24 mouse cellular contexts compared by ENCODE assay signal in the genomic region with DNA sequence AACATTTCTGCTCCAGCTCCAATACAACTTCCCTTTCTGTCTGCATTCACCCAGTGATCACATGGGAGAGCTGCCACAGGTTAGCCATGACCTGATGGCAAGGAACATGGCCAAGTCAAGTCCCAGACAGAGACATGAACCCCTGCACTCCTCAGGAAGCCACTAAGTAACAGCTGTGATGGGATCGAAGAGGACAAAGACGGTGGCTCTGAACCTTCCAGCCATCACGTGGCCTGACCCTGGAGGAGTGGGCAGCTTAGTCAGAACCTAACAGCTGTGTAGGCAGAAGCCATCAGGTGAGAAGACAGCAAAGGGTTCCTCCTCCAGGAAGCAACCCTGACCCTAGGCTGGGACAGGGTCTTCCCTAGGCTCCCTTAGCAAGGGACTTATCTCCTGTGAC.
"Had no signal": no experiment of that assay in that cellular context is flagged by ENCODE, and none has a peak within 500 bp of the region (broad histone marks: within the 10 kb centered on the region; RNA-seq: fewer than 3 reads in every experiment).

No protein-coding gene starts in this region.

- DNase-seq: kidney, adult 11 months; kidney, adult 8-10 months; kidney, postnatal 14 days; kidney, postnatal 4 days; layer of hippocampus, adult 9-11 months; liver; lung, adult 18-20 months; lung, postnatal 10 days; lung, postnatal 36 days; retina, postnatal 1 day; right cerebral cortex, postnatal 25 days; thymus, adult 18-20 months; thymus, postnatal 36 days had no signal

- H3K36me3 ChIP-seq: midbrain, embryonic 12.5 days; neural tube, embryonic 13.5 days had no signal

- H3K4me1 ChIP-seq: midbrain, embryonic 12.5 days had no signal

- H3K4me3 ChIP-seq: layer of hippocampus, adult 2 months; limb, embryonic 10.5 days; limb, embryonic 13.5 days; liver, embryonic 12.5 days; liver, embryonic 15.5 days; lung, embryonic 15.5 days; midbrain, embryonic 12.5 days; myocyte; neural tube, embryonic 13.5 days had no signal

- H3K9ac ChIP-seq: limb, embryonic 13.5 days; liver, embryonic 12.5 days; liver, embryonic 15.5 days; lung, embryonic 15.5 days; midbrain, embryonic 12.5 days; neural tube, embryonic 13.5 days had no signal

- H3K4me2 ChIP-seq: limb, embryonic 13.5 days; liver, embryonic 12.5 days; liver, embryonic 15.5 days; lung, embryonic 15.5 days; midbrain, embryonic 12.5 days; neural tube, embryonic 13.5 days had no signal

- H3K27me3 ChIP-seq: limb, embryonic 13.5 days; liver, embryonic 12.5 days; liver, embryonic 15.5 days; lung, embryonic 15.5 days; midbrain, embryonic 12.5 days; neural tube, embryonic 13.5 days had no signal

- H3K9me3 ChIP-seq: limb, embryonic 10.5 days; limb, embryonic 13.5 days; liver, embryonic 12.5 days; liver, embryonic 15.5 days; lung, embryonic 15.5 days; midbrain, embryonic 12.5 days; neural tube, embryonic 13.5 days had no signal

- ATAC-seq: liver, embryonic 12.5 days; midbrain, embryonic 16.5 days had no signal

- H3K27ac ChIP-seq: layer of hippocampus, adult 2 months; limb, embryonic 10.5 days; limb, embryonic 13.5 days; liver, embryonic 12.5 days; liver, embryonic 15.5 days; lung, embryonic 15.5 days; midbrain, embryonic 12.5 days; neural tube, embryonic 13.5 days; stomach, postnatal 0 days had no signal
